Mouse (Mus musculus) colon, adult 2 months (tissue): Measurements from ENCODE around the gene Cdh20. TPM values are rescaled to one million over a fixed set of nuclear protein-coding genes. Genes with fewer than 3 reads are reported as not detected.

ENCODE experiments used
- polyA plus RNA-seq: library from polyadenylated mRNA; depleted of rRNA; stranded (reverse); fragments of >200 nt; gene quantifications from 2 replicates; pipeline ENCODE4 v1.2.3, GENCODE M21; 2012; rRNA removed

Gene Cdh20
- 0.13 and 0.36 TPM in 2 replicates for polyA plus RNA-seq

DNA sequence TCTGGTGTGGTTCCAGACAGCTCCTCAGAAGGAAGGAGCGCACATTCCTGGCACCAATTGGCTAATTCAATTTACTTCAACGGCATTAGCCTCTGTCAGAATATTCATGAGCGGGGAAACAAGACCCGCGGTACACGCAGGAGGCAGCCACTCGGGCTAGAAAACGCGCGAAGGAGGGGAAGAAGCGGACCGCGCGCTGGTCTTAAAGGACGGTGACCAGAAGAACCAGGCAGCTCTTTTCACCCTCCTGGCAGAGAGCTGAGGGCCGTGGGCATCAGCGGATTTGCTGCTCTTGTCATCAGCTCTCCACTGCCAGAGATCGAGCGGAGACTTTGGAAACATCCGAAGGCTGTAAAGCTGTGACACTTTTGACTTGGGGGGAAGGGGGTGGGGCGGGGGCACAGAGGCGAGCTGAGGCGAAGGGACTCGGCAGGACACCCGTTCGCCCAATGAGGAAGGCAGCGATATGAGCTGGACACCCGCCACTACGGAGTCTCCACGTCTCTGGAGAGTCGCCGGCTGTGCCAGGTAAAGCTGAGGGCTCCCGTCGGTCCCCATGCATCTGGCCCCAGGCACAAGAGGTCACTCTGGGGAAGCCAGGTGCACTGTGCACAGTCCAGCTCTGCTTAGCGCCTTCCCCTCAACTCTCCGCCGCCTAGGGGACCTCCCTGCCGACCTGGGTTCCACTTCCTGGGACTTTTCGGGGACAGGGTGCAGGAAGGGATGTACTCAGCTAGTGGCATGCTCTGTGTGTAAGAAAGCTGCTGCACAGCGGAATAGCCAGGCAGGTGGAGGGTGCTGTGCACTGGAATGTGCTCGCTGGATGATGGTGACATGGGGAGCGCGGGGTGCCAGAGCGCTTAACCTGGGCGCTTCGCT lies at the start of gene Cdh20:
Gene Cdh20, plus strand, starts transcription at position 159 of the 879 bp plus-strand sequence.

